Mouse (Mus musculus) small intestine, adult 2 months (tissue): ENCODE measurements around the gene R3hdm2.

Experiments used
- CTCF ChIP-seq: fragments of 200-500 bp; IDR thresholded peaks from 2 replicates; pipeline ENCODE4 v1.5.1; 2012; ENCODE audit warnings: low read depth, mild to moderate bottlenecking, control low read depth, inconsistent platforms, low read length, moderate library complexity, mixed read lengths; ENCODE audit not compliant: insufficient replicate concordance, insufficient read length; ENCODE audit errors: extremely low read depth
- POLR2A ChIP-seq: fragments of 200-500 bp; IDR thresholded peaks from 2 replicates; pipeline ENCODE4 v1.6.1; 2012; ENCODE audit warnings: low read depth, mild to moderate bottlenecking, control low read depth, inconsistent platforms, low read length, moderate library complexity

DNA sequence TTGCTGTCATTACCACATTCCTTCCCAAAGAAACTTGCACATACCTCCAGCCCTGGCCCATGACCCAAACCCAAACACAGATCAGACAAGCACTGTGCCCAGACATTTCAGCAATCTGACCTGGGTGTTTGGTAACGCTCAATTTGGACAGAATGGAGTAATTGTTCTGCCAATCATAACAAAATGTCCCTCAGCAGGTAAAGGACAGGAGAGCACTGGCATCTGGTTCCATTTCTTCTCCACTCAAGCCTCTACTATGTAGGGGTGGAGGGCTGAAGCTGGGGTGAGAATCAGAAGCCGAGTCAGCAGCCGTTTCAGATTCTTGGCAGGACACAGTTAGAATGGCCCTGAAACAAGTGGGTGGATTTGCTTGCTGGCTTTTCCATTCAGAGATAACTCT is 112.0 kb downstream of the R3hdm2 start:
- TF ChIP-seq CTCF (no peak), POLR2A (no peak)
